Mouse (Mus musculus): ENCODE results near the gene Nkap.

The Nkap gene

DNA sequence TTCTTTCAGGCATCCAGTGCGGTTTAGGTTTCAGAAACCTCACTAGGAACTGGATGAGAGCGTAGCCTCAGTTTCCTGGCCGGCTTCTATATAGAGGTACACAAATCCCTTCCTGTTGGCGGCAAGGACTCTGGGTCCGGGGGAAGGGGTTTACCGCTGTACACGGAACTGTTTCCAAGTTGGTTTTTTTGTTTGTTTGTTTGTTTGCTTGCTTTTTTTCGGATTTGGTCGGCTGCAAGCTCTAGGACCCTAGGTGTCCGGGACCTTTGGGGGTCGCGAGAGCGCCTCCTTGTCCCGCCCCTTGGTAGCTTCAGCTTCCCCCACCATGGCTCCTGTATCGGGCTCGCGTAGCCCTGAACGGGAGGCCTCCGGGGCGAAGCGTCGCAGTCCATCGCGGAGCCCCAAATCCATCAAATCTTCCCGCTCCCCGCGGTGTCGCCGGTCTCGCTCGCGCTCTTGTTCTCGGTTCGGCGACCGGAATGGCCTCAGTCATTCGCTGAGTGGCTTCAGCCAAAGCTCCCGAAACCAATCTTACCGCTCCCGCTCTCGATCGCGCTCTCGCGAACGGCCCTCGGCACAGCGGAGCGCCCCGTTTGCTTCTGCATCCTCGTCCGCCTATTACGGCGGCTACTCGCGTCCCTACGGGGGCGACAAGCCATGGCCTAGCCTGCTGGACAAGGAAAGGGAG, at the start of gene Nkap:
Nkap (plus strand) TSS at position 125 of the 688 bp plus-strand sequence.
- TF ChIP-seq GATA4 (IDR thresholded peaks at IDR 0.05; ENCODE audit: insufficient replicate concordance, low read length), result no peak

DNA sequence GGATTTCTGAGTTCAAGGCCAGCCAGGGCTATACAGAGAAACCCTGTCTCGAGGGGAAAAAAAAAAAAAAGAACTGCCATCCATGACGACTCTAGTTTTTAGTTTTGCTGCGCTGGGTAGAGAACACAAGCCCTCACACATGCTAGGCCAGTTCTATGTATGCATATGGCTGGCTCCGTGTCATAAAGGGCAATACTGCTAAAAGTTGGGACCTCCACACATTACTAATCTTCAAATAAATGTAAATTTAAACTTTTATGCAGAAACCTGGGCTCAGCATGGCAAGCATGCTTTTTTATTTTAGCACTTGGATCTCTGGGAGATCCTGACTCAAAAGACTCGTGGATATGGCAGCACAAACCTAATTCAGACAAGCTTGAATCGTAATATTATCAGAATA, 45.4 kb upstream of the Nkap start:
- TF ChIP-seq GATA4 (IDR thresholded peaks at IDR 0.05; ENCODE audit: insufficient replicate concordance, low read length), result no peak

DNA sequence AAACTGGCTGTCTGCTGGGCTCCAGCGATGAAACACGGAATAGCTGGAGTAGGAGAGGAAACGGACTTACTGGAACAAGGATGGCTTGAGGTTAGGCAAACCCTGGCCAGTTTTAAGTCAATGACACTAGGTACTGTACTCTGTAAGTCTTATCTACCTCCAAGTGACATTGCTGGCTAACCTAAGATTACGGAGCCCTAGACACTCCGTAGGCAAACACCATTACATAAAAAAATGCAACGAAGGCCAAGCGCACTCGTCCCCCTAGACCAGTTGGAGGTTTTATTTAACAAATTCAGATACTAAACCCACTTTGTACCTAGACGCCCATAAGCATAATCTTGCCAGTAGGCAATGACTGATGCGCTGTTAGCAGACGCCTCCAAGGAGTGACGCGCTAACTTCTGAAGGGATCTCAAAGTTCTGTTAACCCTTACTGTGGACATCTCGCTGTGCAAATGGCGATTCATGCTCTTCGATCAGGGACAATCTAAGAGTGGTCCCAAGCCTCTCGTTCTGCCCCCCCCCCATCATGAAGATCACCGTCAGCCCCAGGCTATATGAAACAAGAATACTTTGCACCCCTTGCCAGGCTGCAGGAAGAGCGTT, 42.2 kb upstream of the Nkap start:
- no peak for TF ChIP-seq GATA4 (IDR thresholded peaks at IDR 0.05; ENCODE audit: insufficient replicate concordance, low read length)

DNA sequence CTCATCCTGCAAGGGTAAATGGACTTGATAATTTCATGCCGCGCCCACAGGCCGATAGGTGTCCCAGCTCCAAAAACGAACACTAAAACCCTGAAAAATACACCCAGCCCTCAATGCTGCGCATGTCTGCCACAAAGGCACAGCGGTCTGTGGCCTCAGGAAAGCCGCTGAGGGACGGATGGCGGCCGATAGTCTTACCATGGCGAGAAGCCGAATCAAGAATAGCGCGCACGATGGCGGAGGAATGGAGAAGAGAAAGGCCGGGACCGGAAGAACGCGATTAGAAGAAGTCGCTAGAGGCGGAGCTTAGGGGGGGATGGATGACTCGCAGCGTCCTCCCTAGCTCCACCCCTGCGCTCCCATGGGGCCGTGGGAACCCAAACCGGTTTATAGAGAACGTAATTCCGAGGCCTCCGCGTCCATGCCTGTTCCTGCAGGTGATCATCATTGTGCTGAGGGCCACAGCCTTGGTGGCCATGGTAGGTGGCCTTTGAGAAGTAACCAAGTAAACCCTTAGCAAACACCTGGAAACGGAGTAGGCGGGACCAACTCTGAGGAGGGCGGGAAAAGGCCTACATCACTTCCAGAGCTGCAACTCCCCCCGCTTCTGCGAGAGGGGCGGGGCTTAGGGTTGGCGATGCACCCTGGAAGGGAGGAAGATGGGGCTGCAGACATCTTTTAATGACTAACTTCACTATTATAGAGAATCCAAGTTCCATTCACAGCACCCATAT, 41.5 kb upstream of the Nkap start, which contains the start of gene Rpl39:
Rpl39 (minus strand) TSS at position 476 of the 734 bp plus-strand sequence.
- no peak; the same call in 1 of the 2 replicates for TF ChIP-seq GATA4 (IDR thresholded peaks at IDR 0.05; ENCODE audit: insufficient replicate concordance, low read length)

DNA sequence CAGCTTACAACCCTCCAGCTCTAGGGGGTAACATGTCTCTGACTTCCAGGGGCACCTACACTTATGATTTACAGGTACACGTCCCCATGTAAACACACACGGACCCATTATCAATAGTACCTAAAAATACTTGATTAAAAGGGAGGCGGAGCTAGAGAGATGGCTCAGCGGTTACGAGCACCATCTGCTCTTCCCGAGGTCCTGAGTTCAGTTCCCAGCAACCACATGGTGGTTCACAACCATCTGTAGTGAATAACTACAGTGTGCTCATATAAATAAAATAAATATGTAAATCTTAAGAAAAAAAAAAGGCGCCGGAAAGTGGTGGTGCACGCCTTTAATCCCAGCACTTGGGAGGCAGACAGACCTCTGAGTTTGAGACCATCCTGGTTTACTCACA, 40.9 kb upstream of the Nkap start:
- no peak for TF ChIP-seq GATA4 (IDR thresholded peaks at IDR 0.05; ENCODE audit: insufficient replicate concordance, low read length)

DNA sequence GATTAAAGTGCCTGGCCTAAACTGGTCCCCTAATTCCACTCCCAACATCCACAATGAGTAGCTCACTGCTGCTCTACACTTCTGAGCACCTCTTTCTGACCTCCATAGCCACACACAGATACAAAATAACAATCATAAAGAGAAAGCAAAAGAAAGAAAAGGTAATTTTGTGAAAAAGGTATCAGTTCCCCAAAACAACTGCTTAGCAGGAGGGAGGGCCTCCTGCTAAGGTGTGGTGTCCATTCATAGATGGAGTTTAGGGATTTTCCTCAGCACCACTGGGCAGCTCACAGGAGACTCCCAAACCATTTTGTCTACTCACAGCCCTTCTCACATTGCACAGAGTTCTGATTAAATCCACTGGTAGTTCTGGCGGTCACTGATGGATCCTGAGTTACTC, 37.8 kb upstream of the Nkap start:
- TF ChIP-seq GATA4 (IDR thresholded peaks at IDR 0.05; ENCODE audit: insufficient replicate concordance, low read length), result no peak

DNA sequence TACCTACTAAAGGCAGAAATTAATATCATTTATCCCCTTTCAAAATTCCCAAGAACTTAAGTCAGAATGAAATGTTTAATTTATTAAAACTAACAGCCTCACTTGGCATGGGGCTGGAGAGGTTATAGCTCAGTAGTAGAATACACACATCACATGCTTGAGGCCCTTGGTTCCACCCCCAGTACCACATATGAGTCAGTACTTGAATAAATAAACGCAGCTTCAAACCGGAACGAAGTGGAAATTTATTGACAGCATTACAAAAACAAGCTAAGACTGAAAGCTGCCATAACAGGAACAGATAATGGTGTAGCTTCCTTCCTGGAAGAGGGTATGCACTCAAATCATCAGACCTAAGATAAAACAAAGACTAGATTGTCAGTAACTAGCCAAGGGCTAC, 35.1 kb upstream of the Nkap start:
- TF ChIP-seq GATA4 (IDR thresholded peaks at IDR 0.05; ENCODE audit: insufficient replicate concordance, low read length), result no peak

DNA sequence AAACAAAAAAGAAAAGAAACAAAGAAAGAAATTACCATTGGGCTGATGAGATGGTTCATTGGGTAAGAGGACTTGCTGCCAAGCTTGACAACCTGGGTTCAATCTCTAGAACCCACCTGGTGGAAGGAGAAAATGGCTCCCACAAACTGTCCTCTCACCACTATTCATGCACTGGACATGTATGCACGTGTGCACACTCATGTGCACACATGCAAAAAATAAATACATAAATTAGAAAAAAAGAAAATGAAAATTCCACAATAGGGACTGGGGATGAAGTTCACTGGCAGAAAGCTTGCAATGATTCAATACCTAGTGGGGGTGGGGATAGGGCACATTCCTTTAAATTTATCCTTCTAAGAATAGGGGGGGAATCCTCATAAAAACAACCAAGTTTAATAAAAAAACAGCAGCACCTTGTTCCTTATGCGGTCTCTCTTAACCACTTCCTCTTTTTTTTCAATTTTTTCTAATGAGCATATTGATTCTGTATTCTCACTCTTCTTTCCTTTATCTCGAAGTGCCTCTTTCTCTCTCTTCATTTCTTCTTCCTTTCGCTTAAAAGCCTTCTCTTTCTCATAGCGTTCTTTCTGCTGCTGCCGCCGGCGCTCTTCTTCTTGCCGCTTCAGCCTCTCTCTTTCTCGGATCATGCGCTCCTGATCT, 31.4 kb upstream of the Nkap start:
- no peak for TF ChIP-seq GATA4 (IDR thresholded peaks at IDR 0.05; ENCODE audit: insufficient replicate concordance, low read length)

DNA sequence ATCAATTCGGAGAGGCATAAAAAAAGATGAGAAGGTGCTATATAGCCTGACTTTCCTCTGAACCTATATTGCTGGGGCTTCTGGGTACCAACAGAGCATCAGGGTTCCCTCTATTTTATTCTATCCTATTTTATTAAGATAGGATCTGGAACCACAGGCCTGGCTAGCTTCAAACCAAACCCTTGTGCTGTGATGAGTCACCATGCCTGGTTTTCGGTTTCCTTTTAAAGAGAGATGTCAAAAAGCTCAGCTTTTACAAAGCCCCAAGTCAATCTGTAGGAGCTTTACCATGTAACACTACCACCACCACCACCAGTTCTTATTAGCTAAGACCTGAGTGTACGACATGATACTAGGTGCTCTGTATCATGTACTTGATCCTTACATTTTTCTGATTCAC, 27.9 kb upstream of the Nkap start:
- no peak for TF ChIP-seq GATA4 (IDR thresholded peaks at IDR 0.05; ENCODE audit: insufficient replicate concordance, low read length)

DNA sequence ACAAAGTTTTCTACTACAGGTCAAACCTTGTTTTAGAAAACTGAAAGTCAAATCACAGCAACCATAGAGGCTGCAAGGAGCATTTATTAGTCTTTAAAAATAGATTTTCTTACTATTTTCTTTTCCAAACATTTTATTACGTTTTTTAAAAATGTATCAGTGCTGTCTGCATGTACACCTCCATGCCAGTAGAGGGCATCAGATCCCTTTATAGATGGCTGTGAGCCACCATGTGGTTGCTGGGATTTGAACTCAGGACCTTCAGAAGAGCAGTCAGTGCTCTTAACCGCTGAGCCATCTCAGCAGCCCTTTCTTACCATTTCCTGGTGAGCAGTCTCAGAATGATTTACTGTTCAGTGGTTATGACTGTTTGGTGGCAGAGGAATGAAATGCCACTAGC, 22.8 kb upstream of the Nkap start:
- no peak for TF ChIP-seq GATA4 (IDR thresholded peaks at IDR 0.05; ENCODE audit: insufficient replicate concordance, low read length)

DNA sequence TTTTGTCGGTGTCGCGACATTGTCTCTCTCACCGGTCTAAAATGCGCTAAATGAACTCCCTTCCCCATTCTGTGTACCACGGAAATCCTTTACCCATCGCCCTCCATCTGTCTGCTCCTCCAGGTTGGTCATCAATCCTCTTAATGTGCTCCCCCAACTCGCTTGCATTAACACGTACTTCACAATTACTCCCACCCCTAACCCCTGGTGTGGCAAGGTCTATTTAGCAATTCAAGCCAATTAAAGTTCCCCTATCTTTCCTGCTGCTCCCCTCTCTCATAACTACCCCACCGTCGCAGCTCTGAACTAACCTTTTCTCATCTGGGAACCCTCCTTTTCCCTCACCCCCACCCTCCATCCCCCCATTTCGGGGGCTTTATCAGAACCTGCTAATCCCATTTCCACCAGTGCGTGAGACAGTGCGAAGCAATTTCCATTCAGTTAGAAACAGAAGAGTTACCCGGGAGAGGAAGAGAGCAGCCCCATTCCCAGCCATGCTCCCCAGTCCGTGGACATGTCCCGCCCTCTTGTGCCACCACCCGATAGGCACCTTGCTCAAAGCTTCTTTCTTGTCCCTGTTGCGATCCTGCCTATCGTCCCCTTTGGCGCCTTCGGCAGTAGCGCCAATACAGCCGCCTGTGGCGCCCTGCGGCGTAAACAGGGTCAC, 16.9 kb upstream of the Nkap start:
- no peak for TF ChIP-seq GATA4 (IDR thresholded peaks at IDR 0.05; ENCODE audit: insufficient replicate concordance, low read length)

DNA sequence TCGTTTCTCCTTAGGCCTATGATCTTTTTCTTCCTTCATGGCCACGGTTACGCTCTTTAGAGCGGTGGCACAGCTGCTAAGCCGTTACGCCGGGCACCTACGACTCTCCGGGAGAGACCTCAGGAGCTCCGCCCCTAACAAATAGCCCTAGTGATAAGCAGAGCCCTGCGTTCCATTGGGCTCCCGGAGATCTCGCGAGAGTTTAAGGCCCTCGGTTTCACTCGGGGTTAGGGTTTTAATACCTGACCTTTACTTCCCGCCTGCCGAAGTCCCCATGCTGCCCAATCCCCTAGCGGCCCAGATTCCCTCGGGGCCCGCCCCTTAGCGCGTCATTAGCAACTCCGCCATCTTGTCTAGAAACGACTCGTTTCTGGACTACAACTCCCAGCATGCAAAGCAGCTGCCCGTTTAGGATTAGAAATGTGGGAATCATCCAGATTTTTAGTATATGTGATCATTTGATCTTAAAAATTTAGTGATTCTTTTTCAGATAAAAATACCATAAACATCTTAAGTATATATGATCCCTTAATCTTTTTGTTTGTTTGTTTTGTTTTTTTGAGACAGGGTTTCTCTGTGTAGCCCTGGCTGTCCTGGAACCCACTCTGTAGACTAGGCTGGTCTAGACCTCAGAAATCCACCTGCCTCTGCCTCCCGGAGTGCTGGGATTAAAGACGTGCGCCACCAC, 16.3 kb upstream of the Nkap start, which contains the start of gene Upf3b:
Upf3b (minus strand) TSS at position 130 of the 688 bp plus-strand sequence.
- TF ChIP-seq GATA4 (IDR thresholded peaks at IDR 0.05; ENCODE audit: insufficient replicate concordance, low read length), result peak; percentile 31; the same call in 1 of the 2 replicates

DNA sequence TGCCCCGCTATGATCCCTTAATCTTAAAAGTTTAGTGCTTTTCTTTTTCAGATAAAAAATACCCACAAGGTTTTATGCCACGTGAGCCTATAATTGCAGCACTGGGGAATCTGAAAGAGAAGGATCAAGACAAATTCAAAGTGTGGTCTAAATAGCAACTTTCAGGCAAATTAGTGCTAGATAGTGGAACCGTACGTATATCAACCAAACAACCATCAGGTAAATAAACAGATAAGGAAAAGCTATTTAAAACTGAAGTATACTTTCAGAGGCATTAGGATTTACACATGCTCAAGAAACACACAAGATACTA, 15.8 kb upstream of the Nkap start:
- no peak for TF ChIP-seq GATA4 (IDR thresholded peaks at IDR 0.05; ENCODE audit: insufficient replicate concordance, low read length)

DNA sequence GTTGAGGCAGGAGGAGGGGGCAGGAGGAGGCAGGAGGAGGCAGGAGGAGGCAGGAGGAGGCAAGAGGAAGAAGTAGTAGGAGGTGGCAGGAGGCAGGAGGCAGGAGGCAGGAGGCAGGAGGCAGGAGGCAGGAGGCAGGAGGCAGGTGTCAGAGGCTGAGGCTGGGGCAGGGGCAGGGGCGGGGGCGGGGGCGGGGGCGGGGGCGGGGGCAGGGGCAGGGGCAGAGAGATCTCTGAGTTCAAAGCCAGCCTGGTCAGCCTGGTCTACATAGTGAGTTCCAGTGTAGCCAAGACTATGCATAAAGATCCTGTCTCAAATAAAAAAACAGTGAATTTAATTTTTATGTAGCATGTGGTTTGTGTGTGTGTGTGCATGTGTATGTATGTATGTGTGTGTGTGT, 9.5 kb upstream of the Nkap start:
- no peak for TF ChIP-seq GATA4 (IDR thresholded peaks at IDR 0.05; ENCODE audit: insufficient replicate concordance, low read length)

DNA sequence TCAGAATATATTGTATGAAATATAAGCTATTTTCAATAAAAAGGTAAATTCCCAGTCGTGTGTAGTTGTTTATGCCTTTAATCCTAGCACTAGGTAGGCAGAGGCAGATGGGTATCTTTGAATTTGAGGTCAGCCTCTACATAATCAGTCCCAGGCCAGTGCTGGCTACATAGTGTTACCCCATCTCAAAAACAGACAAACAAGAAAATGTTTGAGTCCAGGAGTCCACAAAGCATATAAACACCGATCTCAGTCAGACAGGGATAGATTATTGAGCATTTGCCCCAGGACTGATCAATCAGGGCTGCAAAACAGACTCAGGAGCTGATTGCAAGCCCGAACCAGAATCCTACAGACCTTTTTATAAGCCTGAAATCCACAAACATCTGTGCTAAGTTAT, 7.0 kb upstream of the Nkap start:
- no peak for TF ChIP-seq GATA4 (IDR thresholded peaks at IDR 0.05; ENCODE audit: insufficient replicate concordance, low read length)
